Mouse (Mus musculus) heart, adult 2 months (tissue): ENCODE results near the gene Vmn1r40.

ENCODE experiments used
- CTCF ChIP-seq: fragments of 200-600 bp; IDR thresholded peaks from 2 replicates; pipeline ENCODE4 v1.8.1; 2022; ENCODE audit warnings: antibody characterized with exemption, mild to moderate bottlenecking, moderate library complexity
- EP300 ChIP-seq: fragments of 200-500 bp; IDR thresholded peaks from 2 replicates; pipeline ENCODE4 v1.6.1; 2011; ENCODE audit warnings: low read depth, low read length, control low read depth; ENCODE audit not compliant: insufficient read depth

DNA sequence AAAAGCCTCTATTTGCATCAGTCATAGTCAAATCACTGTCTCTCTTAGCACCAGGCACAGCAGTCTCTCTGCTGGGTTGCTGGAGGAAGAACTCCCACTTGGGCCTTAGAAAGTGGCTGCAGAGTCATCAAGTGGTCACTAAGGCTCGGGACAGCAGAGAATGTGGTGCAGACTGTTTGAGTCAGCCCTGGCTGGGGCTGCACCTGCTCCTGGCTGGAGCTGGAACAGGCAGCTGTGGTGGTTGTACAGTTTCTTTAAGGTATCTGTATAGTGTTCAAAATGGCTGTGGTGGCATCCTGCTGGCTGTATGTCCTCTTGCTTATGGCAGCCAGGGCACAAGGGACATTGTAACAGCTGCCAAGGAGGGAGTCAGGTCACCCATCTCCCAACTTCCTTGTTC, 46.9 kb upstream of the Vmn1r40 start:
- TF ChIP-seq CTCF = no peak
- no peak for TF ChIP-seq EP300
